Mouse (Mus musculus) CH12.LX (cell line): Measurements from ENCODE around the gene Pycr2.

Source experiments
- CTCF ChIP-seq, 2 experiments: IDR thresholded peaks in 1 of 2; conservative IDR thresholded peaks in 1 of 2; 2 replicates each; pipeline ENCODE4 v1.5.1; 2011 to 2012; ENCODE audit warnings: low read depth in 2 of 2, low read length in 2 of 2, improper control_type of control experiment in 1 of 2, inconsistent platforms in 1 of 2, mild to moderate bottlenecking in 1 of 2, moderate library complexity in 1 of 2
- KAT2A ChIP-seq: IDR thresholded peaks from 2 replicates; pipeline ENCODE4 v1.6.1; 2012; ENCODE audit warnings: low read length, improper control_type of control experiment, inconsistent platforms; ENCODE audit not compliant: insufficient replicate concordance
- MAX ChIP-seq: IDR thresholded peaks from 2 replicates; pipeline ENCODE4 v1.6.1; 2011; ENCODE audit warnings: low read length, improper control_type of control experiment
- MAZ ChIP-seq: IDR thresholded peaks from 2 replicates; pipeline ENCODE4 v1.6.1; 2012; ENCODE audit warnings: low read depth, mild to moderate bottlenecking, inconsistent platforms, low read length, improper control_type of control experiment, moderate library complexity
- MEF2A ChIP-seq: IDR thresholded peaks from 2 replicates; pipeline ENCODE4 v1.6.1; 2014; ENCODE audit warnings: low read depth, mild to moderate bottlenecking, inconsistent platforms, low read length, improper control_type of control experiment, borderline replicate concordance
- POLR2A ChIP-seq: IDR thresholded peaks from 2 replicates; pipeline ENCODE4 v1.6.1; 2011; ENCODE audit warnings: low read depth, mild to moderate bottlenecking, improper control_type of control experiment, low read length
- RCOR1 ChIP-seq: conservative IDR thresholded peaks from 2 replicates; pipeline ENCODE4 v1.6.1; 2012; ENCODE audit warnings: low read depth, mild to moderate bottlenecking, inconsistent platforms, low read length, improper control_type of control experiment
- UBTF ChIP-seq: IDR thresholded peaks from 2 replicates; pipeline ENCODE4 v1.6.1; 2012; ENCODE audit warnings: low read depth, mild to moderate bottlenecking, inconsistent platforms, low read length, improper control_type of control experiment, moderate library complexity
- ZC3H11A ChIP-seq: IDR thresholded peaks from 2 replicates; pipeline ENCODE4 v1.6.1; 2012; ENCODE audit warnings: low read depth, mild to moderate bottlenecking, inconsistent platforms, low read length, improper control_type of control experiment

DNA sequence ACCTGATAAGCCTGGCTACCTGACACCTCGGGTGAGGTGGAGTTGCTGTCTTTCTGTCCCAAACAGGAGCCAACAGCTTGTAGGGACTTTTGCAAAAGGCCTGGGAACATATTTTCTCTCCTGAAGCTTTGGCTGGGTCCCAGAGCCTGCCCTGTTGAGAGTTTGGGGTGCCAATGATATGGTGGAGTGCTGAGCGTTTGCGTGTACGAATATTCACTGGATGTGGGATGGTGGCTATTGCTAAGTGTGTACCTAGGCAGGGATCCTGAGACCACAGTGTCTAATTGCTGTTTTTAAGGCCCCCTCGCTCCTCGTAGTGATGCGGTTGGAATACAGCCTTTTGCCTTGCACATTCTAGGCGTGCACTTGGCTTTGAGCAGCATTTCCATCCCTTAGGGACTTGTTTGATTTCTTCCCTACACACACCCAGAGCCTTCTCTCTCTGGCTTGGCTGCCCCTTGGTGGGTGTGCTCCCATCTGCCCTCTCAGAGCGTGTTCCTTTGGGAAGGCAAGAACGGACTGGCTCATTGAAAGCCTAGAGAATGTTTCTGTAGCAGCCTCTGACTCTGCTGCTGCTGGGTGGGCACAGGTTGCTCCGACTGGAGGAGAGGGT, 39.0 kb downstream of the Pycr2 start:
- TF ChIP-seq CTCF (conservative IDR thresholded peaks at IDR 0.05 in 1 of 2, IDR thresholded peaks at IDR 0.05 in 1 of 2; ENCODE audit: low read depth in 2 of 2, low read length in 2 of 2) (no peak), POLR2A (no peak), MAX (no peak), ZC3H11A (no peak), UBTF (no peak), MAZ (no peak), KAT2A (no peak), MEF2A (no peak), RCOR1 (no peak)
